ENCODE assay signal across 29 mouse cellular contexts in the genomic region with DNA sequence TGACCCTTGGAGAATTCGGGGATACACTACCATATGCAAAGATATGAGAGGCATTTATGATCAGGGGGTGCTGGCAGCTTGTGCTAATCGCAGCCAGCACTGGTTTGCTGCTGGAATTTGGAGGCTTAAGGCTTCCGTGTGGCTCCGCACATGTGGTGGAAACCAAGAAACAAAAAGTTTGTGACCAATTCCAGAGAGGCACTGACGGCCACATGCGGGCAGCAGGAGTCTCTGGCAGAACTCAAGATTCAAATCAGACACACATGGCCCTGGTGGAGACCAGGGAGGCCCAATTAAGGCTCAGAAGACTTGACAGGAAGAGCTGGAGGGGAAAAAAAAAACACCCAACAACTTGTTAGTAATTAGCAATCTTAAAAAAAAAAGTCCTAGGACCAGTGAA.
DNase-seq lines count a peak whose midpoint lies in the region; ATAC-seq and TF ChIP-seq lines count a peak whose summit lies in the region.
"Had no signal": no experiment of that assay in that cellular context is flagged by ENCODE, and none has a peak within 500 bp of the region (broad histone marks: within the 10 kb centered on the region; RNA-seq: fewer than 3 reads in every experiment).

No protein-coding gene starts in this region.

- H3K4me3 ChIP-seq in forebrain, embryonic 10.5 days: no peak overlapping the region
- H3K4me3 ChIP-seq in forebrain, postnatal 0 days (ENCODE audit: low read depth, low read length): no peak overlapping the region
- H3K4me3 ChIP-seq in embryonic facial prominence, embryonic 13.5 days: no peak overlapping the region
- no peak overlapping the region for H3K4me3 ChIP-seq in limb, embryonic 10.5 days
- no peak overlapping the region for H3K4me3 ChIP-seq in heart, embryonic 12.5 days
- H3K4me3 ChIP-seq in kidney, embryonic 14.5 days (ENCODE audit: low read length): no peak overlapping the region
- H3K4me3 ChIP-seq: forebrain, embryonic 13.5 days; left cerebral cortex, adult 2 months; liver, embryonic 15.5 days; midbrain, embryonic 10.5 days; midbrain, embryonic 15.5 days had no signal

- no peak for DNase-seq in forebrain, embryonic 10.5 days (ENCODE audit: extremely low spot score, low spot score)
- DNase-seq in forebrain, postnatal 0 days: no peak
- peak; percentile 55 for DNase-seq in limb, embryonic 10.5 days (ENCODE audit: low spot score)
- no peak for DNase-seq in testis, postnatal 10 days (ENCODE audit: low spot score)
- DNase-seq: adrenal gland, postnatal 14 days; cerebellum, adult 11 months; cerebellum, adult 9-11 months; gastrocnemius, postnatal 36 days; heart, adult 18-20 months; kidney, adult 9 months; kidney, postnatal 14 days; layer of hippocampus, adult 9-11 months; lung, embryonic 14.5 days; lung, postnatal 14 days; right cerebral cortex, postnatal 25 days; thymus, adult 2 months; thymus, postnatal 36 days had no signal

- 76% methylated on average over 6 of the region's 6 CpGs for WGBS in forebrain, embryonic 10.5 days
- 84% methylated on average over 6 of the region's 6 CpGs for WGBS in forebrain, postnatal 0 days
- 33% methylated on average over 6 of the region's 6 CpGs for WGBS in embryonic facial prominence, embryonic 13.5 days
- 43% methylated on average over 6 of the region's 6 CpGs for WGBS in limb, embryonic 10.5 days
- 72% methylated on average over 6 of the region's 6 CpGs for WGBS in heart, embryonic 12.5 days
- 86% methylated on average over 6 of the region's 6 CpGs for WGBS in kidney, embryonic 14.5 days

- no peak overlapping the region for H3K9ac ChIP-seq in forebrain, postnatal 0 days
- H3K9ac ChIP-seq in embryonic facial prominence, embryonic 13.5 days: no peak overlapping the region
- H3K9ac ChIP-seq in heart, embryonic 12.5 days: no peak overlapping the region
- H3K9ac ChIP-seq in kidney, embryonic 14.5 days (ENCODE audit: low read depth, low read length): no peak overlapping the region
- H3K9ac ChIP-seq: forebrain, embryonic 13.5 days; liver, embryonic 15.5 days; lung, embryonic 14.5 days; midbrain, embryonic 15.5 days had no signal

- ATAC-seq in forebrain, postnatal 0 days: no peak
- no peak for ATAC-seq in embryonic facial prominence, embryonic 13.5 days (ENCODE audit: insufficient number of reproducible peaks, insufficient read depth, low FRiP score, low TSS enrichment, low read depth)
- ATAC-seq in heart, embryonic 12.5 days (ENCODE audit: insufficient number of reproducible peaks, low FRiP score): no peak
- no peak for ATAC-seq in kidney, embryonic 14.5 days (ENCODE audit: low FRiP score, low TSS enrichment)
- ATAC-seq: forebrain, embryonic 13.5 days; hindbrain, postnatal 0 days; intestine, embryonic 16.5 days; midbrain, embryonic 15.5 days had no signal

- peak overlapping the region; percentile 21; the same call in 1 of the 2 replicates for H3K27ac ChIP-seq in forebrain, embryonic 10.5 days
- H3K27ac ChIP-seq in forebrain, postnatal 0 days (ENCODE audit: low read depth, low read length): no peak overlapping the region
- peak overlapping the region; percentile 87 for H3K27ac ChIP-seq in embryonic facial prominence, embryonic 13.5 days
- peak overlapping the region; percentile 86 for H3K27ac ChIP-seq in limb, embryonic 10.5 days
- no peak overlapping the region for H3K27ac ChIP-seq in heart, embryonic 12.5 days (ENCODE audit: poor library complexity, severe bottlenecking)
- H3K27ac ChIP-seq in kidney, embryonic 14.5 days (ENCODE audit: low read depth, low read length): no peak overlapping the region
- H3K27ac ChIP-seq: forebrain, embryonic 13.5 days; hindbrain, postnatal 0 days; left cerebral cortex, adult 2 months; liver, embryonic 15.5 days; midbrain, embryonic 10.5 days; midbrain, embryonic 15.5 days; stomach, postnatal 0 days had no signal

- H3K36me3 ChIP-seq in forebrain, embryonic 10.5 days (replicated peaks): no peaks in the 10 kb centered on the region
- H3K36me3 ChIP-seq in forebrain, postnatal 0 days (ENCODE audit: insufficient read depth): no peaks in the 10 kb centered on the region
- H3K36me3 ChIP-seq in embryonic facial prominence, embryonic 13.5 days: no peaks in the 10 kb centered on the region
- no peaks in the 10 kb centered on the region for H3K36me3 ChIP-seq in limb, embryonic 10.5 days
- no peaks in the 10 kb centered on the region for H3K36me3 ChIP-seq in heart, embryonic 12.5 days
- H3K36me3 ChIP-seq in kidney, embryonic 14.5 days (ENCODE audit: control insufficient read depth, insufficient read depth, low read length): no peaks in the 10 kb centered on the region
- H3K36me3 ChIP-seq: liver, embryonic 15.5 days; midbrain, embryonic 10.5 days; midbrain, embryonic 15.5 days had no signal

- H3K4me1 ChIP-seq in forebrain, embryonic 10.5 days: peaks cover 20% of the 10 kb centered on the region
- H3K4me1 ChIP-seq in forebrain, postnatal 0 days (ENCODE audit: insufficient read depth): no peaks in the 10 kb centered on the region
- H3K4me1 ChIP-seq in embryonic facial prominence, embryonic 13.5 days: peaks cover 55% of the 10 kb centered on the region
- peaks cover 59% of the 10 kb centered on the region for H3K4me1 ChIP-seq in limb, embryonic 10.5 days
- peaks cover 28% of the 10 kb centered on the region for H3K4me1 ChIP-seq in heart, embryonic 12.5 days (replicated peaks)
- H3K4me1 ChIP-seq in kidney, embryonic 14.5 days (ENCODE audit: control insufficient read depth, insufficient read depth, low read length): peaks cover 15% of the 10 kb centered on the region; the same call in 1 of the 2 replicates
- H3K4me1 ChIP-seq: forebrain, embryonic 13.5 days; liver, embryonic 15.5 days; midbrain, embryonic 15.5 days had no signal

- H3K27me3 ChIP-seq in forebrain, embryonic 10.5 days (ENCODE audit: poor library complexity, severe bottlenecking): no peaks in the 10 kb centered on the region
- no peaks in the 10 kb centered on the region for H3K27me3 ChIP-seq in forebrain, postnatal 0 days (ENCODE audit: insufficient read depth, low read length)
- no peaks in the 10 kb centered on the region for H3K27me3 ChIP-seq in embryonic facial prominence, embryonic 13.5 days
- H3K27me3 ChIP-seq in limb, embryonic 10.5 days (ENCODE audit: low read depth, poor library complexity, severe bottlenecking): no peaks in the 10 kb centered on the region
- H3K27me3 ChIP-seq in heart, embryonic 12.5 days (replicated peaks): no peaks in the 10 kb centered on the region
- H3K27me3 ChIP-seq in kidney, embryonic 14.5 days (ENCODE audit: control insufficient read depth, insufficient read depth, low read length): no peaks in the 10 kb centered on the region
- H3K27me3 ChIP-seq: forebrain, embryonic 13.5 days; liver, embryonic 15.5 days; midbrain, embryonic 15.5 days had no signal

- no peaks in the 10 kb centered on the region for H3K9me3 ChIP-seq in forebrain, embryonic 10.5 days
- no peaks in the 10 kb centered on the region for H3K9me3 ChIP-seq in forebrain, postnatal 0 days (ENCODE audit: low read length)
- H3K9me3 ChIP-seq in embryonic facial prominence, embryonic 13.5 days: no peaks in the 10 kb centered on the region
- no peaks in the 10 kb centered on the region for H3K9me3 ChIP-seq in limb, embryonic 10.5 days (replicated peaks)
- 0 out of 2 replicates have a peak, but pooled peaks cover 4% of the 10 kb centered on the region for H3K9me3 ChIP-seq in heart, embryonic 12.5 days (replicated peaks)
- no peaks in the 10 kb centered on the region for H3K9me3 ChIP-seq in kidney, embryonic 14.5 days (ENCODE audit: control insufficient read depth, low read length)
- H3K9me3 ChIP-seq: forebrain, embryonic 13.5 days; liver, embryonic 15.5 days; midbrain, embryonic 10.5 days; midbrain, embryonic 15.5 days had no signal

- no peak for TF ChIP-seq CTCF in forebrain, postnatal 0 days (IDR thresholded peaks at IDR 0.05; ENCODE audit: low read depth)

- no peak overlapping the region for H3K4me2 ChIP-seq in forebrain, postnatal 0 days (ENCODE audit: low read depth)
- no peak overlapping the region for H3K4me2 ChIP-seq in embryonic facial prominence, embryonic 13.5 days
- no peak overlapping the region for H3K4me2 ChIP-seq in heart, embryonic 12.5 days
- no peak overlapping the region for H3K4me2 ChIP-seq in kidney, embryonic 14.5 days (replicated peaks; ENCODE audit: low read depth, low read length)
- H3K4me2 ChIP-seq: forebrain, embryonic 13.5 days; heart, embryonic 11.5 days; liver, embryonic 15.5 days; lung, embryonic 14.5 days; midbrain, embryonic 15.5 days had no signal

Comparison
In these comparisons a context has a peak if more than half of its experiments do, and no peak if none do; other contexts are left out.
1. H3K27ac ChIP-seq: peak in forebrain, embryonic 10.5 days (single experiment), embryonic facial prominence, embryonic 13.5 days (single experiment) and limb, embryonic 10.5 days (single experiment); none in forebrain, postnatal 0 days (single experiment), heart, embryonic 12.5 days (single experiment) and kidney, embryonic 14.5 days (single experiment).